Mouse (Mus musculus): ENCODE measurements at regions not wholly inside any gene's neighbourhood (a gene's known extent, or its start where the extent isn't known, plus 50 kb on each side); places are given as distances from the start of the nearest gene placed in this dataset.

DNA sequence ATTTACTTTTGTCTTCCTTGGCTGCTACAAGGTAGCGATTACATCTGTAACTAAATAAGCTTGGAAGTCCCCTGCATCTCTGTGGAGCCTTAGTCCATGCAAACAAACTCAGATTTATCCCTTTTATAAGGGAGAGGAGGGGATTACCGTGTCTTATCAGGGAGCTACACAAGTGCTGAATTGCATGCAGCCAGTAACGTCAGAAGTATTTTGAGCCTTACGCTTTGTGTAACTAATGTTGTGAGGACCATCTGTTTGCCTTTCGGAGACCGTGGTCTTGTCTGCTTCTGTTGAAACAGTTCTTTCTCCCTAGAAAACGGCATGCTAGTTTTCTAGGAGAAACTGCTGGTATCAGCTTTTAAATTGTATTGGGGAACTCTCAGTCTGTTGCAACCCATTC, 58.0 kb upstream of the Dmrta1 start:
- no peaks in the 10 kb centered on the region for H3K27me3 ChIP-seq (ENCODE audit: insufficient read depth, low read length)
- H3K9me3 ChIP-seq (ENCODE audit: low read length) = no peaks in the 10 kb centered on the region
- H3K9ac ChIP-seq (replicated peaks; ENCODE audit: low read length) = no peak overlapping the region
- H3K4me3 ChIP-seq (ENCODE audit: low read length) = no peak overlapping the region
- no peak for TF ChIP-seq CTCF (IDR thresholded peaks at IDR 0.05; ENCODE audit: low read depth)
- no peak for DNase-seq (ENCODE audit: low spot score)
- no peaks in the 10 kb centered on the region for H3K4me1 ChIP-seq (ENCODE audit: insufficient read depth, low read length)
- no peak overlapping the region for H3K27ac ChIP-seq
- H3K4me2 ChIP-seq (ENCODE audit: low read depth, low read length) = no peak overlapping the region
- 68% methylated on average over 7 of the region's 7 CpGs for WGBS
- ATAC-seq = no peak
- H3K36me3 ChIP-seq (ENCODE audit: insufficient read depth, low read length) = no peaks in the 10 kb centered on the region

DNA sequence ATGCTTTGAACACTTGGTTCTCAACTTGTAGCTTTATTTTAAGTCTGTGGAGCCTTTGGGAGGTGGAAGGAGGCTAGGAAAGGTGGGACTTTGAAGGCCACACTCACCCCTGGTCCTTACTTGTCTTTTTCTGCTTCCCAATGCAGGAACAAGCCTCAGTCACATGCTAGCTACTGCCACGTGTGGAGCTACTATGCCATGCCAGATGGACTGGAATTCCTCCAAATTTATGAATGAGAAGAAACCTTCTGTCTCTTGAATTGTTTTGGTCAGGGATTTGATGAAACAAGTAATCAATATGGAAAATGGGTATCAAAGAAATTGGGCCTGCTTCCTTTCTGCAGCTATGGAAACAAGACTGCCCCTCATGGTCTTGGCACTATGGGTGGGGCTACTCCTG, 74.5 kb upstream of the Dmrta1 start:
- H3K4me2 ChIP-seq (ENCODE audit: low read depth, low read length) = no peak overlapping the region
- ATAC-seq (0 out of 2 replicates have a peak, but pooled peaks have one; percentile 45), DNase-seq (ENCODE audit: low spot score) (peak; percentile 18)
- no peak overlapping the region for H3K27ac ChIP-seq
- no peaks in the 10 kb centered on the region for H3K9me3 ChIP-seq (ENCODE audit: low read length)
- no peaks in the 10 kb centered on the region for H3K27me3 ChIP-seq (ENCODE audit: insufficient read depth, low read length)
- TF ChIP-seq CTCF (IDR thresholded peaks at IDR 0.05; ENCODE audit: low read depth) = no peak
- H3K36me3 ChIP-seq (ENCODE audit: insufficient read depth, low read length) = no peaks in the 10 kb centered on the region
- WGBS = 30% methylated on average over 1 of the region's 1 CpGs
- H3K4me1 ChIP-seq (ENCODE audit: insufficient read depth, low read length) = no peaks in the 10 kb centered on the region
- no peak overlapping the region for H3K9ac ChIP-seq (replicated peaks; ENCODE audit: low read length)
- H3K4me3 ChIP-seq (ENCODE audit: low read length) = no peak overlapping the region

DNA sequence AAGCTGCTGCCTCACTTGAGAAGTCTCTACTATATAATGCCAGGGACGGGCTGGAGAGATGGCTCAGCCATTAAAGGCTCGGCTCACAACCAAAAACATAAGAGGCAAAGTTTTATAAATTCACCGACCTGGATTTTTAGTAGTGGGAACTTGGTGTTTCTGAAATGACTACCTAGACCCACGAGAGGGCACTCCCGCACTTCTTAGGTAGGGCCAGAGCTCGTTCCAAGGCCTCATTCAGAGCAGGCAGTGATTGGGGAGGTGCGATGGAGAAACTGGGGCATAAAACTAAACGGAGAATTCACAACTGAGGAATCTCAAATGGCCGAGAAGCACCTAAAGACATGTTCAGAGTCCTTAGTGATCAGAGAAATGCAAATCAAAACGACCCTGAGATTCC, 103.7 kb upstream of the Dmrta1 start:
- no peaks in the 10 kb centered on the region for H3K36me3 ChIP-seq (ENCODE audit: insufficient read depth, low read length)
- H3K9ac ChIP-seq (replicated peaks; ENCODE audit: low read length) = no peak overlapping the region
- no peak overlapping the region for H3K4me2 ChIP-seq (ENCODE audit: low read depth, low read length)
- H3K9me3 ChIP-seq (ENCODE audit: low read length) = no peaks in the 10 kb centered on the region
- H3K27ac ChIP-seq = no peak overlapping the region
- ATAC-seq = 0 out of 2 replicates have a peak, but pooled peaks have one; percentile 76
- TF ChIP-seq CTCF (IDR thresholded peaks at IDR 0.05; ENCODE audit: low read depth) = peak; percentile 83
- no peaks in the 10 kb centered on the region for H3K4me1 ChIP-seq (ENCODE audit: insufficient read depth, low read length)
- peak; percentile 86 for DNase-seq (ENCODE audit: low spot score)
- no peaks in the 10 kb centered on the region for H3K27me3 ChIP-seq (ENCODE audit: insufficient read depth, low read length)
- 18% methylated on average over 10 of the region's 10 CpGs for WGBS
- no peak overlapping the region for H3K4me3 ChIP-seq (ENCODE audit: low read length)

DNA sequence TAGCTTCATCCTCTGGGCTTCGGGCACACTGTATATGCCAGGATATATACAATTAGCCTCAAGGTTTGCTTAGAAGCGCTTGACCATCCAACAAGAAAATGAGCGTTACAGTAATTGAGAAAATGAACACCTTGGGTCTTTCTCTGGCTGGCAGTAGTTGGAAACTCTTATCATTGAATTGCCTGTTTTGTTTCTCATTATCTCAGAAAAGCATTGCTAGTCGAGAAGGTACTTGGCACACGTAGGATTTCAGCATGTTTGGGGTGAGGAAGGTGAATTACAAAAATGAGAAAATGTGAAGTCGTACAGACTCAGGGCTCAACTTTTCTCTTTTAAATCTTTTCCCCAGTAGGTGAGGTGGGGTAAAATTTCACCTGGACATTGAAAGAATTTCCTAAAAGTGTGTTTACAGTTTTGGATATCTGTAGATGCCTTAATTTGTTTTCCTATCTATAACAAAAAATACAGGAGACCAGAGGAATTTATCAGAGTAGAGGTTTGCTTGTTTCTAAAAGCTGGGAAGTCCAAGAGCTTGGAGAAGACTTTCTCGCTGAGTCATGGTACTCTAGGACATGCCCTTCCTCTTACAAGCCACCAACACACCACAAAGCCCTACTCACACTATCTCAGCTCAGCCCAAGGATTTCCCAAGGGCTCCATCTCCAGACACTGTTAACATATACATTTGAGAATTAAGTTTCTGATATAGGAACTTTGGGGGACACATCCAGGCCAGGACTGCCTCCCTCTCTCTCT, 124.3 kb upstream of the Dmrta1 start:
- no peak for DNase-seq (ENCODE audit: low spot score)
- WGBS = 70% methylated on average over 7 of the region's 7 CpGs

DNA sequence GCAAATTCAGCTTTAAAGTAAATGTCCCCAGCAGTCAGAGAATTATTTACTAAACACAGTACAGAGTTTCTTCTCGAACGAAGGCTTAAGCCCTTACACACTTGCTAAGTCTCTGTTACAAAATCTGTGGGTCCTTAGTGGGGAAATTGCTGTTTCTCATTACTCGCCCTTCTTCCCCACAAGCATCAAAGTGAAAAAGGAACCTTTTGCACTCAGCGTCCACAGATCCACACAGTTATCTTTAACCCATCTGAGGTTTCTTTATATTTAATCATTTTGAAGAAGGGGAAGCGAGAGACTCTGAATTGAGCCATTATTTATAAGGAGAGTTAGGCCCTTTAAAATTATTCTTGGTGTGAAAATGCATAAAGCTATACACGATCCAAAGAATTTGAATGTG, 126.7 kb upstream of the Dmrta1 start:
- H3K27me3 ChIP-seq (ENCODE audit: insufficient read depth, low read length) = no peaks in the 10 kb centered on the region
- no peak overlapping the region for H3K4me3 ChIP-seq (ENCODE audit: low read length)
- 78% methylated on average over 6 of the region's 6 CpGs for WGBS
- TF ChIP-seq CTCF (IDR thresholded peaks at IDR 0.05; ENCODE audit: low read depth) = no peak
- no peak overlapping the region for H3K4me2 ChIP-seq (ENCODE audit: low read depth, low read length)
- no peaks in the 10 kb centered on the region for H3K9me3 ChIP-seq (ENCODE audit: low read length)
- H3K27ac ChIP-seq = no peak overlapping the region
- H3K36me3 ChIP-seq (ENCODE audit: insufficient read depth, low read length) = no peaks in the 10 kb centered on the region
- no peaks in the 10 kb centered on the region for H3K4me1 ChIP-seq (ENCODE audit: insufficient read depth, low read length)
- DNase-seq (ENCODE audit: low spot score) (no peak), ATAC-seq (no peak)
- H3K9ac ChIP-seq (replicated peaks; ENCODE audit: low read length) = no peak overlapping the region

More for the DNA sequence above, 124.3 kb upstream of the Dmrta1 start:
- TF ChIP-seq CTCF (IDR thresholded peaks at IDR 0.05; ENCODE audit: low read depth) = no peak
- no peak overlapping the region for H3K27ac ChIP-seq
- no peaks in the 10 kb centered on the region for H3K4me1 ChIP-seq (ENCODE audit: insufficient read depth, low read length)
- no peaks in the 10 kb centered on the region for H3K36me3 ChIP-seq (ENCODE audit: insufficient read depth, low read length)
- no peak overlapping the region for H3K9ac ChIP-seq (replicated peaks; ENCODE audit: low read length)
- no peaks in the 10 kb centered on the region for H3K9me3 ChIP-seq (ENCODE audit: low read length)
- H3K4me3 ChIP-seq (ENCODE audit: low read length) = no peak overlapping the region
- H3K4me2 ChIP-seq (ENCODE audit: low read depth, low read length) = no peak overlapping the region
- H3K27me3 ChIP-seq (ENCODE audit: insufficient read depth, low read length) = no peaks in the 10 kb centered on the region
- no peak for ATAC-seq

DNA sequence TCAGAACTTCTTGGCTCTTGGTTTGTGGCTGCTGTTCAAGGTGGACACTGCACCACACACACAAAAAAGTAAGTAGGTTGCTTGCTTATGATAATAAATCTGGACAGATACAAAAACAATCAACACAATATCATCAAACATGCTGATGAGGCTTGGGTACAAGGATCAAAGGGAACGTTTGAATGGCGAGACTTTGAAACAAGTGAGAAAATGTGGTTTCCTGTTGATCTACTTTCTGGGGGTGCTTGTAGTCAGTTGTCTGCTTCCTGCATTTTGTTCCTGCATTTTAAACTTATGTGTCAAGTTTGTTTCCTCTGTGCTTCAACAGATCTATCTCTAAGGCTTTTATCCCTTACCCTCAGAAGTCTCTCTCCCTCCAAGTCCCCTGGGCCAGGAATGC, 128.7 kb upstream of the Dmrta1 start:
- 90% methylated on average over 2 of the region's 2 CpGs for WGBS
- no peak for TF ChIP-seq CTCF (IDR thresholded peaks at IDR 0.05; ENCODE audit: low read depth)
- DNase-seq (ENCODE audit: low spot score) (no peak), ATAC-seq (no peak)
- Histone ChIP-seq H3K27me3 (ENCODE audit: insufficient read depth, low read length) (no peaks in the 10 kb centered on the region), H3K9ac (replicated peaks; ENCODE audit: low read length) (no peak overlapping the region), H3K4me3 (ENCODE audit: low read length) (no peak overlapping the region), H3K9me3 (ENCODE audit: low read length) (no peaks in the 10 kb centered on the region), H3K4me1 (ENCODE audit: insufficient read depth, low read length) (no peaks in the 10 kb centered on the region), H3K27ac (no peak overlapping the region), H3K4me2 (ENCODE audit: low read depth, low read length) (no peak overlapping the region), H3K36me3 (ENCODE audit: insufficient read depth, low read length) (no peaks in the 10 kb centered on the region)

DNA sequence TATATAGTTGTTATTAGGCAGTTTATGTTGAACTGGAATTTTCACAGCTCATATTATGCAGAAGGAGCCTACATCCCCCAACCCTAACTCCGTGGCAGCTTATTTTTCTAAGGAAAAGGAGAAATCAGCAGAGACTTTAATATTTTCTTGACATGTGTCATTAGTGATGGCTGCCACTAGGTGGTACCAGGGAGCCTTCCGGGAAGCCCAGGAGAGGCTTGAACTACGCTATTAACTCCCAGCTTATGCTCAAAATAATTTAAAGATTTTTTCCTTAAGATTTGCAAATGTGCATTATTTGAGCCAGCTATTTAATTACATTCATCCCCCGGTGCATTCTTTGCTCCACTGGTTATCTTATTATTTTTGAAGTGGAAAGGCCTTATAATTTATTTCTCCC, 146.8 kb upstream of the Dmrta1 start:
- ATAC-seq (peak; percentile 68), DNase-seq (ENCODE audit: low spot score) (peak; percentile 75)
- peak; percentile 83 for TF ChIP-seq CTCF (IDR thresholded peaks at IDR 0.05; ENCODE audit: low read depth)
- H3K27me3 ChIP-seq (ENCODE audit: insufficient read depth, low read length) = no peaks in the 10 kb centered on the region; the same call in 1 of the 2 replicates
- no peak overlapping the region for H3K4me2 ChIP-seq (ENCODE audit: low read depth, low read length)
- H3K36me3 ChIP-seq (ENCODE audit: insufficient read depth, low read length) = no peaks in the 10 kb centered on the region
- 7% methylated on average over 4 of the region's 4 CpGs for WGBS
- H3K4me1 ChIP-seq (ENCODE audit: insufficient read depth, low read length) = no peaks in the 10 kb centered on the region
- no peaks in the 10 kb centered on the region for H3K9me3 ChIP-seq (ENCODE audit: low read length)
- H3K9ac ChIP-seq (replicated peaks; ENCODE audit: low read length) = no peak overlapping the region
- H3K27ac ChIP-seq = no peak overlapping the region
- H3K4me3 ChIP-seq (ENCODE audit: low read length) = no peak overlapping the region

All from hindbrain, postnatal 0 days (tissue).